Mouse (Mus musculus) skeletal muscle tissue, postnatal 0 days (tissue): ENCODE data around the gene Rnf166. TPM values are rescaled to one million over a fixed set of nuclear protein-coding genes. Genes with fewer than 3 reads are reported as not detected.

Experiments used
- microRNA-seq, 2 experiments: library from miRNA; unstranded; fragments of <30 nt; microRNA quantifications; one replicate each; pipeline ENCODE4; 2016
- polyA plus RNA-seq: library from polyadenylated mRNA; unstranded; fragments of >200 nt; fragmentation: Nextera tagmentation; extraction: Ambion mirVana; gene quantifications from 2 replicates; pipeline ENCODE4 v1.2.1, GENCODE M21; 2015

Rnf166 gene
- 47.5 and 50.2 TPM in 2 replicates for polyA plus RNA-seq

GRCm38 (mm10) chr8:122475580-122476320 lies at the start of gene Rnf166, which contains the start of gene Ctu2:
TSS of gene Rnf166 (minus strand) at chr8:122476064.
TSS of gene Ctu2 (plus strand) at chr8:122476143.

GRCm38 (mm10) chr8:122460524-122461472 lies 15.1 kb downstream of the Rnf166 start, which contains the start of gene Snai3:
TSS of gene Snai3 (minus strand) at chr8:122460733.

GRCm38 (mm10) chr8:122443262-122444006 lies 32.4 kb downstream of the Rnf166 start, which contains the start of gene Mvd:
TSS of gene Mvd (minus strand) at chr8:122443422.

DNA sequence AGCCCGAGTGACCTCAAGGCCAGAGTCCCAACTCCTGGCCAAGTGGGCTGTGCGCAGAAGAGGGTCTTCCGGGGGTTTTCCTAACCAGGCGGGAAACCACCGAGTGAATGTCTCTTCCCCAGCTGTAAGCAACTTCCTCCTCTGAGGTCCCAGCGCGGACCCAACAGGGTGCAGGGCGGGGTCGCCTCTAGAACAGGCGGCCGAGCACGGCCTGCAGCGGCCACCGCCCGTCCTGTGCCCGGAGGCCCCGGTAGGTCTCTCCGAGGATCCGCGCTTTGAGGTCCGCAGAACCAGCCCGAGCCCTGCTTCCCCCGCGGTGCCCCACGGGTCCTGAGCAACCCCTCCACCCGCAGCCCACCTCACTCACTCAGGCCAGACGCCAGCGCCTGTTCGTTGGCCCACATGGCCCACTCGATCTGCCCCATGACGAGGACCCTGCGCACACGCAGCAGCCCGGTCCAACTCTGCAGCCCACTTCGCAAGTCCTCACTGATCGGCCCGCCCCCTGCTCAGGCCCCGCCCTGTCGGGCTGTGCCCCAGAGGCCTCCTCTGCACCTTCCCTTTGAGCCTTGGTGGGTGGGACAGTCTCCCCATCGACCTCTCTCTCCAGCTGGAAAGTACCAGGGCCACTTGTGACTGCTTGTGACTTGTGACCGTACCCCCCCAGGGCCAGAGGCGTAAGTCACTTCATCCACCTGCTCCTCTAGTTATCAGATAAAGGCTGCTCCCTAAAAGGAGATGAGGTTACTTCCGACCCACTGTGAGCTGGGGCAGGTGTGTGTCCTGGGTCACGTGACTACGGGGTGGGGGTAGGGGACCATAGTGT lies 43.2 kb downstream of the Rnf166 start, which contains the start of gene Cyba:
TSS of gene Cyba (minus strand) at position 488 of the 826 bp plus-strand sequence.

DNA sequence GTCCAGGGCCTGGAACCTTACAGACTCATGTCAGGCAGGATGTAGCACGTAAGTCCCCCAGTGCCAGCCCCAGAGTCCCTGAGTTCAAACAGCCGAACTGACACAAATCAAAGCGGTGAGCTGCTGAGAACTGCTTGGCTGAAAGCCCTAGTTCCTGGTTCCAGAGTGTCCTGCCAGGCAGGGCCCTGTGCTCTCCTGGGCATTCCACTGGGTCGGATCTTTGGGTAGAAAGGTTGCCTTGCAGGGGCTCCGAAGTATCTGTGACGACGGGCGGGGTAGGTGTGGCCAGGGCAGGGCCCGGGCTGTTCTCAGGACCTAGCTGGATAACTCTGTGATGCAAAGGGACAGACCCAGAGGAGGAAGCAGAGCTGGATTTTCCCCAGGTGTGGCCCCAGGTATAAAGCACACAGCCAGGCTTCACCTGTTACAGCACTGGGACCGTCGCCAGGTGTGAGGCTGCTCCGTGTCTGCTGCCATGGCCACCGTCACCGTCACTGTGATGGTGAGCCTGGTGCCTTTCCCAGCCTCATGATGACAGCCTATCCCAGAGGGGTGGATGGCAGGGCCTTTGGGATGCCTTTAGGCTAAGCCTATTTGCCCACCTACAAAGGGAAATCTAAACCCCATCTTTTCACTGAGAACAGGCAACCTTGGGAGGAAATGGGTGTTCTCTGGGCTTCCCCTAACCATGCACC lies 54.3 kb downstream of the Rnf166 start, which contains the start of gene Il17c:
TSS of gene Il17c (plus strand) at position 645 of the 695 bp plus-strand sequence.

Small RNAs within 50 kb of the gene (microRNA-seq; reads per million reads assigned to microRNA genes)
- gene Gm24366, result 0 reads per million in 2 experiments

Other genes with a start within 250 kb of the Rnf166 start
- gene Zfpm1, start 193.9 kb downstream of the Rnf166 start, polyA plus RNA-seq, result 0.55 and 0.62 TPM in 2 replicates
- not detected in 2 replicates for gene Trhr2, start 115.3 kb downstream of the Rnf166 start, polyA plus RNA-seq
- 17.3 and 20.0 TPM in 2 replicates for gene Zc3h18, start 99.5 kb downstream of the Rnf166 start, polyA plus RNA-seq
- not detected in 2 replicates for gene Il17c, start 54.0 kb downstream of the Rnf166 start, polyA plus RNA-seq
- gene Cyba, start 43.1 kb downstream of the Rnf166 start, polyA plus RNA-seq, result 136 and 150 TPM in 2 replicates
- 9.0 and 12.3 TPM in 2 replicates for gene Mvd, start 32.6 kb downstream of the Rnf166 start, polyA plus RNA-seq
- gene Snai3, start 15.3 kb downstream of the Rnf166 start, polyA plus RNA-seq, result 7.4 and 8.9 TPM in 2 replicates
- 19.5 and 25.7 TPM in 2 replicates for gene Ctu2, start 79 bp upstream of the Rnf166 start, polyA plus RNA-seq
- gene Piezo1, start 75.3 kb upstream of the Rnf166 start, polyA plus RNA-seq, result 10.5 and 13.1 TPM in 2 replicates
- 7.2 and 9.0 TPM in 2 replicates for gene Cdt1, start 92.0 kb upstream of the Rnf166 start, polyA plus RNA-seq
- gene Aprt, start 100.8 kb upstream of the Rnf166 start, polyA plus RNA-seq, result 60.6 and 73.1 TPM in 2 replicates
- gene Galns, start 135.4 kb upstream of the Rnf166 start, polyA plus RNA-seq, result 6.2 and 8.3 TPM in 2 replicates
- 50.7 and 61.0 TPM in 2 replicates for gene Trappc2l, start 135.6 kb upstream of the Rnf166 start, polyA plus RNA-seq
- gene Pabpn1l, start 146.7 kb upstream of the Rnf166 start, polyA plus RNA-seq, result not detected in 2 replicates
- 5.3 and 6.0 TPM in 2 replicates for gene Cbfa2t3, start 223.0 kb upstream of the Rnf166 start, polyA plus RNA-seq